Mouse (Mus musculus): Measurements from ENCODE around the gene Ccdc24.

The Ccdc24 gene

GRCm38 (mm10) chr4:117850871-117851270, 21.5 kb downstream of the Ccdc24 start:
- DNase-seq: no peak

GRCm38 (mm10) chr4:117850176-117850575, 22.2 kb downstream of the Ccdc24 start:
- no peak for DNase-seq

- DNase-seq: no peak
Measured at GRCm38 (mm10) chr4:117849506-117849905, 22.9 kb downstream of the Ccdc24 start.

GRCm38 (mm10) chr4:117849063-117849462, 23.3 kb downstream of the Ccdc24 start:
- no peak for DNase-seq

- DNase-seq: peak; percentile 31
Measured at GRCm38 (mm10) chr4:117847011-117847410, 25.3 kb downstream of the Ccdc24 start.

GRCm38 (mm10) chr4:117846261-117846660, 26.1 kb downstream of the Ccdc24 start:
- DNase-seq: no peak

- DNase-seq: no peak
Measured at GRCm38 (mm10) chr4:117845316-117845715, 27.0 kb downstream of the Ccdc24 start.

- DNase-seq: no peak
Measured at GRCm38 (mm10) chr4:117844467-117844866, 27.9 kb downstream of the Ccdc24 start.

GRCm38 (mm10) chr4:117843101-117843500, 29.3 kb downstream of the Ccdc24 start:
- DNase-seq: no peak

GRCm38 (mm10) chr4:117841566-117841965, 30.8 kb downstream of the Ccdc24 start:
- no peak for DNase-seq

GRCm38 (mm10) chr4:117840821-117841220, 31.5 kb downstream of the Ccdc24 start:
- no peak for DNase-seq

- DNase-seq: no peak
Measured at GRCm38 (mm10) chr4:117839366-117839765, 33.0 kb downstream of the Ccdc24 start.

GRCm38 (mm10) chr4:117837271-117837670, 35.1 kb downstream of the Ccdc24 start:
- no peak for DNase-seq

- DNase-seq: peak; percentile 92
Measured at GRCm38 (mm10) chr4:117836204-117836767, 36.1 kb downstream of the Ccdc24 start.

- peak; percentile 67 for DNase-seq
Measured at GRCm38 (mm10) chr4:117835531-117836111, 36.7 kb downstream of the Ccdc24 start.

GRCm38 (mm10) chr4:117834845-117835530, 37.4 kb downstream of the Ccdc24 start:
- peak; percentile 63 for DNase-seq

GRCm38 (mm10) chr4:117834457-117834844, 37.9 kb downstream of the Ccdc24 start, which contains the start of gene Slc6a9:
Gene Slc6a9 (plus strand): TSS chr4:117834506.
- DNase-seq: no peak

GRCm38 (mm10) chr4:117831920-117832691, 40.3 kb downstream of the Ccdc24 start:
- no peak for DNase-seq

GRCm38 (mm10) chr4:117831499-117831898, 40.9 kb downstream of the Ccdc24 start:
- no peak for DNase-seq

- DNase-seq: no peak
Measured at GRCm38 (mm10) chr4:117830801-117831200, 41.6 kb downstream of the Ccdc24 start.

GRCm38 (mm10) chr4:117830124-117830551, 42.2 kb downstream of the Ccdc24 start:
- DNase-seq: no peak

- DNase-seq: peak; percentile 55
Measured at GRCm38 (mm10) chr4:117829260-117830123, 42.9 kb downstream of the Ccdc24 start.
